ENCODE assay signal across 30 mouse cellular contexts in the genomic region with DNA sequence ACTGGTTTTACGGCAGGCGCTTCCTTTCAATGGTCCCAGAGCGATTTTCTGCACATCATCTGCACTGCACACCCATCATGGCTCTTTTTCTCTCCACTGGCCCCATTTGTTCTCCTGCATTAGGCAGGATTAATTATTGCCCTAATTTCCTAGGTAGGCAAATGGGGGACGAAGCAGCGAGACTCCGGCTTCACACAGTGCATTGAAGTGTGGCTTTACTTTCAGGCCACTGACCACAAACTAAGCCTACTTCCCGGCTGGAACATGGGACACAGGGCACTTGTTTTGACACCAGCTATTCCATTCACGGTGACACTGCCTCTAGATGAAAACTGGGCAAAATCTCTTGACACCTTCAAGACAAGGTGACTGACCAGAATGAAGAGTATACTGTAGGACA.
DNase-seq lines count a peak whose midpoint lies in the region; ATAC-seq lines count a peak whose summit lies in the region.
"Had no signal": no experiment of that assay in that cellular context is flagged by ENCODE, and none has a peak within 500 bp of the region (broad histone marks: within the 10 kb centered on the region; RNA-seq: fewer than 3 reads in every experiment).

No protein-coding gene starts in this region.

- no peak overlapping the region for H3K4me2 ChIP-seq in midbrain, embryonic 12.5 days (replicated peaks)
- no peak overlapping the region for H3K4me2 ChIP-seq in midbrain, embryonic 15.5 days
- no peak overlapping the region for H3K4me2 ChIP-seq in neural tube, embryonic 14.5 days (ENCODE audit: low read depth, low read length)
- H3K4me2 ChIP-seq: heart, embryonic 15.5 days; hindbrain, embryonic 15.5 days; limb, embryonic 15.5 days; liver, embryonic 13.5 days; midbrain, embryonic 13.5 days had no signal

- no peak for ATAC-seq in midbrain, embryonic 12.5 days (ENCODE audit: low FRiP score, low read depth)
- no peak for ATAC-seq in midbrain, embryonic 15.5 days (replicated peaks)
- no peak for ATAC-seq in neural tube, embryonic 14.5 days (ENCODE audit: low read depth)
- ATAC-seq: CD4-positive, CD25-positive, alpha-beta regulatory T cell, adult 4 months; forebrain, embryonic 16.5 days; lung, postnatal 0 days; midbrain, embryonic 13.5 days had no signal

- H3K9ac ChIP-seq in midbrain, embryonic 12.5 days (replicated peaks), result no peak overlapping the region
- H3K9ac ChIP-seq in midbrain, embryonic 15.5 days, result no peak overlapping the region
- no peak overlapping the region for H3K9ac ChIP-seq in neural tube, embryonic 14.5 days (replicated peaks; ENCODE audit: low read depth, low read length)
- H3K9ac ChIP-seq: heart, embryonic 15.5 days; hindbrain, embryonic 15.5 days; limb, embryonic 15.5 days; liver, embryonic 13.5 days; midbrain, embryonic 13.5 days had no signal

- H3K4me1 ChIP-seq in heart, embryonic 10.5 days, result peaks cover 70% of the 10 kb centered on the region
- H3K4me1 ChIP-seq in midbrain, embryonic 12.5 days, result peaks cover 51% of the 10 kb centered on the region
- H3K4me1 ChIP-seq in midbrain, embryonic 15.5 days, result peaks cover 28% of the 10 kb centered on the region
- H3K4me1 ChIP-seq in neural tube, embryonic 14.5 days (ENCODE audit: control insufficient read depth, insufficient read depth, low read length), result peaks cover 27% of the 10 kb centered on the region

- H3K4me3 ChIP-seq in heart, embryonic 10.5 days, result no peak overlapping the region
- no peak overlapping the region for H3K4me3 ChIP-seq in midbrain, embryonic 12.5 days
- H3K4me3 ChIP-seq in midbrain, embryonic 15.5 days, result no peak overlapping the region
- no peak overlapping the region for H3K4me3 ChIP-seq in neural tube, embryonic 14.5 days (ENCODE audit: low read depth, low read length)
- H3K4me3 ChIP-seq: erythroblast, embryonic 14.5 days; heart, adult 2 months; heart, embryonic 15.5 days; hindbrain, embryonic 15.5 days; limb, embryonic 10.5 days; limb, embryonic 15.5 days; liver, embryonic 13.5 days; megakaryocyte, embryonic 14.5 days; midbrain, embryonic 13.5 days had no signal

- DNase-seq in heart, embryonic 10.5 days (ENCODE audit: low spot score), result no peak
- DNase-seq in heart, postnatal 14 days, result no peak
- DNase-seq in retina, postnatal 7 days (ENCODE audit: low read depth, low spot score), result peak; percentile 17
- DNase-seq in left cerebral cortex, postnatal 10 days (ENCODE audit: extremely low spot score in 1 of 2, low spot score in 2 of 2), result no peak
- DNase-seq: adrenal gland, adult 2 months; adrenal gland, postnatal 36 days; cerebellum, adult 2 months; cerebellum, postnatal 14 days; heart, adult 2 months; heart, postnatal 36 days; kidney, adult 18-20 months; kidney, postnatal 4 days; layer of hippocampus, postnatal 36 days; liver, embryonic 13.5 days; lung, adult 18-20 months; lung, postnatal 4 days; thymus, postnatal 14 days had no signal

- peak overlapping the region; percentile 6 for H3K27ac ChIP-seq in heart, embryonic 10.5 days
- H3K27ac ChIP-seq in midbrain, embryonic 12.5 days (replicated peaks), result 0 out of 2 replicates have a peak overlapping the region, but pooled peaks have one; percentile 22
- no peak overlapping the region for H3K27ac ChIP-seq in midbrain, embryonic 15.5 days
- 0 out of 2 replicates have a peak overlapping the region, but pooled peaks have one; percentile 35 for H3K27ac ChIP-seq in neural tube, embryonic 14.5 days (ENCODE audit: low read depth, low read length)
- H3K27ac ChIP-seq: heart, adult 2 months; heart, embryonic 15.5 days; hindbrain, embryonic 15.5 days; limb, embryonic 10.5 days; limb, embryonic 15.5 days; liver, embryonic 13.5 days had no signal

- no peaks in the 10 kb centered on the region for H3K9me3 ChIP-seq in heart, embryonic 10.5 days
- peaks cover 3% of the 10 kb centered on the region; the same call in 1 of the 2 replicates for H3K9me3 ChIP-seq in midbrain, embryonic 12.5 days
- H3K9me3 ChIP-seq in midbrain, embryonic 15.5 days, result no peaks in the 10 kb centered on the region
- H3K9me3 ChIP-seq in neural tube, embryonic 14.5 days (ENCODE audit: control insufficient read depth, low read length), result no peaks in the 10 kb centered on the region
- H3K9me3 ChIP-seq: heart, embryonic 15.5 days; hindbrain, embryonic 15.5 days; limb, embryonic 10.5 days; limb, embryonic 15.5 days; liver, embryonic 13.5 days; midbrain, embryonic 13.5 days had no signal

- 87% methylated on average over 8 of the region's 8 CpGs for WGBS in heart, embryonic 10.5 days
- WGBS in midbrain, embryonic 12.5 days, result 74% methylated on average over 8 of the region's 8 CpGs
- 81% methylated on average over 8 of the region's 8 CpGs for WGBS in midbrain, embryonic 15.5 days
- WGBS in neural tube, embryonic 14.5 days, result 35% methylated on average over 8 of the region's 8 CpGs

- H3K27me3 ChIP-seq in heart, embryonic 10.5 days (ENCODE audit: insufficient read depth, poor library complexity, severe bottlenecking), result no peaks in the 10 kb centered on the region
- H3K27me3 ChIP-seq in midbrain, embryonic 12.5 days, result no peaks in the 10 kb centered on the region
- H3K27me3 ChIP-seq in midbrain, embryonic 15.5 days (replicated peaks), result no peaks in the 10 kb centered on the region
- no peaks in the 10 kb centered on the region for H3K27me3 ChIP-seq in neural tube, embryonic 14.5 days (ENCODE audit: control insufficient read depth, insufficient read depth, low read length)
- H3K27me3 ChIP-seq: heart, embryonic 15.5 days; hindbrain, embryonic 15.5 days; limb, embryonic 15.5 days; liver, embryonic 13.5 days; megakaryocyte, embryonic 14.5 days; midbrain, embryonic 13.5 days had no signal

- intact Hi-C loops in heart, postnatal 14 days (cut with DNase I), result no loop called here
- intact Hi-C loops in left cerebral cortex, postnatal 10 days (cut with DNase I), result no loop called here

- no peaks in the 10 kb centered on the region for H3K36me3 ChIP-seq in heart, embryonic 10.5 days
- H3K36me3 ChIP-seq in midbrain, embryonic 12.5 days, result no peaks in the 10 kb centered on the region
- H3K36me3 ChIP-seq in midbrain, embryonic 15.5 days (replicated peaks), result no peaks in the 10 kb centered on the region
- no peaks in the 10 kb centered on the region for H3K36me3 ChIP-seq in neural tube, embryonic 14.5 days (ENCODE audit: control insufficient read depth, insufficient read depth, low read length)
- H3K36me3 ChIP-seq: heart, embryonic 15.5 days; hindbrain, embryonic 15.5 days; limb, embryonic 10.5 days; limb, embryonic 15.5 days; liver, embryonic 13.5 days; midbrain, embryonic 13.5 days had no signal
